Mouse (Mus musculus) brown adipose tissue, adult 24 weeks (tissue): ENCODE results near the gene Endod1. TPM values are rescaled to one million over a fixed set of nuclear protein-coding genes. Genes with fewer than 3 reads are reported as not detected.

ENCODE experiments used
- H3K27ac ChIP-seq: fragments of 200-500 bp; replicated peaks from 2 replicates; pipeline ENCODE4 v1.5.1; 2012; ENCODE audit warnings: low read depth, mild to moderate bottlenecking, low read length
- H3K4me1 ChIP-seq: fragments of 200-500 bp; 2 replicates; pipeline ENCODE4 v1.6.1; 2012; ENCODE audit warnings: low read length, mixed read lengths; ENCODE audit not compliant: control insufficient read depth, insufficient read depth, insufficient read length
- H3K4me3 ChIP-seq: fragments of 200-500 bp; 2 replicates; pipeline ENCODE4 v1.5.1; 2012; ENCODE audit warnings: low read depth, mild to moderate bottlenecking, low read length, moderate library complexity; ENCODE audit not compliant: insufficient read depth
- polyA plus RNA-seq: library from polyadenylated mRNA; stranded (reverse); fragments of >200 nt; gene quantifications from 2 replicates; pipeline ENCODE4 v1.2.4, GENCODE M21; 2012; ENCODE audit not compliant: missing spikeins, insufficient read depth, insufficient read length

Endod1 gene
- polyA plus RNA-seq, 1 experiment = 3.6 TPM

DNA sequence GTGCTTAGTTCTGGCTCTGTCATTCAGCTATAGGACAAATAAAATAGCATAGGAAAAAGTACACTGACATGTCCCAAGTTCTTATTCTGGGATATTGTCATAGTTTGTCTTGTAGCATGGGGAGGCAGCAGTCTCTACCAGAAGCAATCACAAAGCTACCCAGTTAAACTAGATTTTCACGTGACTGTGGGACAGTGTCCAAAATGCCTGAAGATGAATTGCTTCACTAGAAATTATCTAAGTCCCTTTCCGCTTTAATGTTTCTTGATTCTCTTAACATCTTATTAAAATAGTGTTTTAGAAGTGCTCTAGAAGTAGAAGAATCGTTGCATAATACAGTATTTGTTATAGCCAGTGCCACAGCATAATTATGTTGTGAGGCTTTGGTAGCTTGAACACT lies 67.3 kb downstream of the Endod1 start:
- H3K4me1 ChIP-seq = no peaks in the 10 kb centered on the region; the same call in 1 of the 2 replicates
- no peak overlapping the region for H3K4me3 ChIP-seq
- H3K27ac ChIP-seq = no peak overlapping the region

DNA sequence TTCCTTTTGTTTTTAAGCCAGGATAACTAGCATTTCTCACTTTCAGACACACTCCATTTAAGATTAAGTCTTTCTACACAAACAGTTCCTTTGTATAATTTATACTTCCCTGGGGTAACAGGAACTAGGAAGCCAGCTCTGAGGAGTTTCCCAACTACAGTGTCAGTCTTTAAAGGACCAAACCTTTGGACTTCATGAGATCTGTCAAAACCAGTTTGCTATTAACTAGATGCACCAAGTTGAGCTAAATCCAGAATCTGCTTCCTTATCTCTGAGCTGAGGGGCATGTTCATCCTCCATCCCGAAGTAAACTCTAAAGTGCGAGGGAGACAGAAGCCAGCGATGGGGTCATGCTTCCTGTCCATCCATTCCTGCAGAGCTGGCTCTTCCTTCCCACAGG lies 74.0 kb downstream of the Endod1 start:
- Histone ChIP-seq H3K4me3 (no peak overlapping the region), H3K4me1 (no peaks in the 10 kb centered on the region), H3K27ac (no peak overlapping the region)

DNA sequence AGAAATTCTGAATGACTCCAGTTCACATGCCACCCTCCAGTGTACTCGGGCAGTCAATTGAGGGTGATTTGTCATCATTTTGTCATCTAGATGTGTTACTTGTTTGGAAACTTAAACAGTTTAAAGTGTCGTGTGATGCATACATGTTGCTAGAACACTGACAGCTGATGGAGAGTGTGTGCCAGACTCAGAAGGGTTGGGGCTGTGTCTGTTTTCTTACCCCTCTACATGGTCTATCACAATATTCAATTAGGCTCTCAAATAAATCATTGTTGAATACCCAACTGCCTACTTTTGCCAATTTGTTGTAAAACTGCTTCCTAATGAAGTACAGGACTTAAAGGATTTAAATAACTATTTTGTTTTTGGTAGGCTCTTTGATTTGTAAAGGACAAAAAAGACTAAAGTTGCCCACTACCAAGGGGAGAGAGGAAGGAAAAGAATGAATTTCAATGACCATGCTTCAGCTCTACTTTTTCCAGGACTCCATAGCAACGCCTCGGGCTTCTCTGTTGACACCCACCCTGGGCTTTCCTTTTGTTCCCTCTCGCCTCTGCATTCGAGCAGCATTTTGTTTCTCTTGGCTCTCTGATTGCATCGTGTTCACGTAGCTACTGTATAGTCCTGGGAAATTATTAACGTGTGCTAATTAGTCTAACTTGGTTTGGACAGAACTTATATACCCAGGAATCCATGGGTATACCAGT lies 76.9 kb downstream of the Endod1 start:
- Histone ChIP-seq H3K27ac (no peak overlapping the region), H3K4me3 (no peak overlapping the region), H3K4me1 (no peaks in the 10 kb centered on the region)

Other genes with a start within 250 kb of the Endod1 start
- 4.1 and 7.3 TPM in 2 replicates for gene Sesn3, start 106.4 kb downstream of the Endod1 start, polyA plus RNA-seq
- not detected in 2 replicates for gene Kdm4d, start 119.0 kb upstream of the Endod1 start, polyA plus RNA-seq
- 146 and 164 TPM in 2 replicates for gene Cwc15, start 119.1 kb upstream of the Endod1 start, polyA plus RNA-seq